Mouse (Mus musculus): ENCODE measurements around the gene Trak2.
"Not testable (repeated sequence)": the region's sequence is repeated elsewhere in the genome, so short reads cannot be mapped to it uniquely, and the experiment has no call there.

DNA sequence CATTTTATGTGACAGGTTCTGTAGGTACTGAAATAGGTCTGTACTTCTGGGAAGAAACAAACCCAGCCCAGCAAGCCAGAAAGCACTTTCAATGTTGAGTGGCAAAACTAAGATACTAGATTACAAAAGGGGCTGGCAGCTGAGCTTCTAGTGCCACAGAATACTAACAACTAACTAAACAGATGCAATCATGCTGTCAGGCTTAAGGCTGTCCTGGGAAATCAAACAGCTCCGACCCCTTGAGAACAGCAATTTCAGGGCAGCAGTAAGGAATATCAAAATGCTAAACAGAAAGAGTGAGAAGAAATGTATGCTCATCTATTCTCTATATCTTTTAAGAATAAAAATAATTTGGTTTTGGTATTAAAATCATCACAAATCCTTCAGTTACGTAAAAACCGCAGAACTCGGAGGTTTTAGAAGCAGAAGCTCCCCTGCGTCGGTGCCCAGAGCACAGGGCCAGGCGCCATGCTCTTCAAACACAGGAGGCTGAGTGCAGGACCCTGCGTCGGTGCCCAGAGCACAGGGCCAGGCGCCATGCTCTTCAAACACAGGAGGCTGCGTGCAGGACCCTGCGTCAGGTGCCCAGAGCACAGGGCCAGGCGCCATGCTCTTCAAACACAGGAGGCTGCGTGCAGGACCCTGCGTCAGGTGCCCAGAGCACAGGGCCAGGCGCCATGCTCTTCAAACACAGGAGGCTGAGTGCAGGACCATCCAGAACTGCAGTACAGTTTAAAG, 14.3 kb downstream of the Trak2 start:
- TF ChIP-seq CTCF (IDR thresholded peaks at IDR 0.05; ENCODE audit: low read depth, low read length); POLR2A (IDR thresholded peaks at IDR 0.05; ENCODE audit: borderline replicate concordance, low read depth, low read length): not testable (repeated sequence)

Measured in bone marrow macrophage, adult 2 months (primary cell).